Mouse (Mus musculus) bone marrow macrophage, adult 2 months (primary cell): Measurements from ENCODE around the gene Pla2g4d.

Source experiments
- CTCF ChIP-seq: IDR thresholded peaks from 2 replicates; pipeline ENCODE4 v1.5.1; 2012; ENCODE audit warnings: low read depth, mild to moderate bottlenecking, low read length, moderate library complexity
- POLR2A ChIP-seq: IDR thresholded peaks from 2 replicates; pipeline ENCODE4 v1.6.1; 2012; ENCODE audit warnings: mild to moderate bottlenecking, low read depth, low read length, borderline replicate concordance

DNA sequence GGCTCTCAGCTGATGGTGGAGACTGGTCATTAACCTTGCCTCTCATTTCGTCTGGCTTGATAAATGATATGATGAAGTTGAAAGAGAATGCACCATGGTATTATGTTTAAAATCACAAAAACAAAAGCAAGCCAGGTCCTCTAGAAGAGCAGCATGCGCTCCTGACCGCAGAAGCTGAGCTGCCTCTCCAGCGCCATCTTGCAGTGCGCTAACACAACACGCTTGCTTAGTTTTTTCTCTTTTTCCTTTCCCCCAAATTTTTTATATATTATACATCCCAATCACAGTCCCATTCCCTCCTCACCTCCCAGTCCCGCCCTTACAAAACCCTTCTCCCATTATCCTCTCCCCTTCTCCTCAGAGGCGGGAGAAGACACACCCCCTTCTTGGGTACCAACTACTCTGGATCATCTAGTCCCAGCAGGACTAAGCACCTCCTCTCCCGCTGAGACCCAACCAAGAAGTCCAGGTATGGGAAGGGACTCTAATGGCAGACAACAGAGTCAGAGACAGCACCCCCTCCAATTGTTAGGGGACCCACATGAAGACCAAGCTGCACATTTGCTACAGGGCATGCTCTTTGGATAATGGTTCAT is 43.5 kb downstream of the Pla2g4d start:
- TF ChIP-seq CTCF (no peak), POLR2A (no peak)
